Mouse (Mus musculus): ENCODE results near the gene Ifnl2. TPM values are rescaled to one million over a fixed set of nuclear protein-coding genes. Genes with fewer than 3 reads are reported as not detected.
A peak's percentile ranks its signal among the peaks of the same experiment; 100 is the strongest.

Ifnl2 gene
- total and polyA plus RNA-seq, 2 experiments from 2014 or later: not detected

DNA sequence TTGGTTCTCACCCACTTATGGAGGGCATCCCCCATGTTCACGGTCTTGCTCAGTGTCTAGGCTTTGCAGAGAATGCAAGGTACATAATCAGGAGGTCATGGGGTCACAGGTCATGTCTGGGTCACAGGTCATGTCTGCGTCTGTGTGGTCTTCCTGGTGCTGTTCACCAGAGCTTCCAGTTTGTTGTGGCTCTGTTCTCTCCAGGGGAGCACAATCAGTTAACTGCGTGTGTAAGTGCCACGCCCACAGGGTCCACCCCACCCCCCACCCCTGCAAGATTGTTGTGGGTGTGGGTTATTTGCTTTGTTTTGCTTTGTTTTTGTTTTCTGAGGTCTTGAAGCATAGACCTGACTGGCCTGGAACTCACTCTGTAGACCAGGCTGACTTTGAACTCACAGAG lies 26.1 kb downstream of the Ifnl2 start:
- H3K9me3 ChIP-seq (ENCODE audit: low read length): no peaks in the 10 kb centered on the region
- H3K4me2 ChIP-seq (ENCODE audit: low read depth, low read length, poor library complexity, severe bottlenecking): no peak overlapping the region
- 45% methylated on average over 4 of the region's 4 CpGs for WGBS
- H3K9ac ChIP-seq (replicated peaks; ENCODE audit: low read length, poor library complexity, severe bottlenecking): no peak overlapping the region
- no peak overlapping the region for H3K27ac ChIP-seq (ENCODE audit: low read depth, low read length)
- DNase-seq (ENCODE audit: low spot score) (no peak), ATAC-seq (ENCODE audit: low FRiP score) (no peak)
- no peaks in the 10 kb centered on the region for H3K4me1 ChIP-seq (ENCODE audit: insufficient read depth, low read length)
- H3K4me3 ChIP-seq (ENCODE audit: low read depth, low read length): no peak overlapping the region
- TF ChIP-seq CTCF (IDR thresholded peaks at IDR 0.05): no peak
- H3K27me3 ChIP-seq (ENCODE audit: insufficient read depth, low read length): 0 out of 2 replicates have a peak, but pooled peaks cover 6% of the 10 kb centered on the region
- no peaks in the 10 kb centered on the region for H3K36me3 ChIP-seq (ENCODE audit: insufficient read depth, low read length)

- TF ChIP-seq CTCF (IDR thresholded peaks at IDR 0.05): no peak
- no peak overlapping the region for H3K4me3 ChIP-seq (ENCODE audit: low read depth, low read length)
- no peaks in the 10 kb centered on the region for H3K4me1 ChIP-seq (ENCODE audit: insufficient read depth, low read length)
- H3K36me3 ChIP-seq (ENCODE audit: insufficient read depth, low read length): no peaks in the 10 kb centered on the region
- ATAC-seq (ENCODE audit: low FRiP score): no peak
- H3K27ac ChIP-seq (ENCODE audit: low read depth, low read length): no peak overlapping the region
- no peak overlapping the region for H3K9ac ChIP-seq (replicated peaks; ENCODE audit: low read length, poor library complexity, severe bottlenecking)
- H3K27me3 ChIP-seq (ENCODE audit: insufficient read depth, low read length): 0 out of 2 replicates have a peak, but pooled peaks cover 4% of the 10 kb centered on the region
- H3K9me3 ChIP-seq (ENCODE audit: low read length): no peaks in the 10 kb centered on the region
- no peak for DNase-seq (ENCODE audit: low spot score)
- H3K4me2 ChIP-seq (ENCODE audit: low read depth, low read length, poor library complexity, severe bottlenecking): no peak overlapping the region
- WGBS: 88% methylated on average over 11 of the region's 11 CpGs
Observed at GRCm38 (mm10) chr7:28482854-28483253, 27.4 kb downstream of the Ifnl2 start.

GRCm38 (mm10) chr7:28478854-28479253 lies 31.4 kb downstream of the Ifnl2 start:
- DNase-seq (ENCODE audit: low spot score) (no peak), ATAC-seq (ENCODE audit: low FRiP score) (no peak)
- no peak overlapping the region for H3K27ac ChIP-seq (ENCODE audit: low read depth, low read length)
- H3K36me3 ChIP-seq (ENCODE audit: insufficient read depth, low read length): no peaks in the 10 kb centered on the region
- no peak overlapping the region for H3K4me2 ChIP-seq (ENCODE audit: low read depth, low read length, poor library complexity, severe bottlenecking)
- H3K9ac ChIP-seq (replicated peaks; ENCODE audit: low read length, poor library complexity, severe bottlenecking): no peak overlapping the region
- H3K9me3 ChIP-seq (ENCODE audit: low read length): no peaks in the 10 kb centered on the region
- H3K4me3 ChIP-seq (ENCODE audit: low read depth, low read length): no peak overlapping the region
- no peaks in the 10 kb centered on the region for H3K4me1 ChIP-seq (ENCODE audit: insufficient read depth, low read length)
- 6% methylated on average over 8 of the region's 8 CpGs for WGBS
- no peak for TF ChIP-seq CTCF (IDR thresholded peaks at IDR 0.05)
- H3K27me3 ChIP-seq (ENCODE audit: insufficient read depth, low read length): no peaks in the 10 kb centered on the region

- H3K9ac ChIP-seq (replicated peaks; ENCODE audit: low read length, poor library complexity, severe bottlenecking): no peak overlapping the region
- H3K4me2 ChIP-seq (ENCODE audit: low read depth, low read length, poor library complexity, severe bottlenecking): no peak overlapping the region
- DNase-seq (ENCODE audit: low spot score) (no peak), ATAC-seq (ENCODE audit: low FRiP score) (no peak)
- no peak overlapping the region for H3K4me3 ChIP-seq (ENCODE audit: low read depth, low read length)
- WGBS: 88% methylated on average over 5 of the region's 5 CpGs
- no peaks in the 10 kb centered on the region for H3K27me3 ChIP-seq (ENCODE audit: insufficient read depth, low read length)
- TF ChIP-seq CTCF (IDR thresholded peaks at IDR 0.05): no peak
- no peaks in the 10 kb centered on the region for H3K9me3 ChIP-seq (ENCODE audit: low read length)
- no peak overlapping the region for H3K27ac ChIP-seq (ENCODE audit: low read depth, low read length)
- no peaks in the 10 kb centered on the region for H3K36me3 ChIP-seq (ENCODE audit: insufficient read depth, low read length)
- no peaks in the 10 kb centered on the region for H3K4me1 ChIP-seq (ENCODE audit: insufficient read depth, low read length)
Observed at GRCm38 (mm10) chr7:28477363-28477762, 32.9 kb downstream of the Ifnl2 start.

DNA sequence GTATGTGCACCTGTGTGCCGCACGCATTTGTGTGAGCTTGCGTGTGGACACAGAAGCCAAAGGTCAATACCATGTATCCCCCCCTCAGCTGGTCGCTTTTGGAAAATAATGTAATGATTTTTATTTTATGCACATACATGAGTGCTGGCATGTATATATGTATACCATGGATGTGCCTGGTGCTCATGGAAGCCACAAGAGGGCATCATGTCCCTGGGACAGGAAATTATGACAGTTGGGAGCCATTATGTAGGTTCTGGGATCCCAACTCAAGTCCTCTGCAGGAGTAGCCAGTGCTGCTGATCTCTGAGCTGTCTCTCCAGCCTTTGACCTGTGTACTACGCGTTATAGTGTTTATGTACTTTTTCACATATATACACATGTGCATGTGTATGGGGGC lies 34.1 kb downstream of the Ifnl2 start:
- no peak overlapping the region for H3K4me3 ChIP-seq (ENCODE audit: low read depth, low read length)
- no peak overlapping the region for H3K4me2 ChIP-seq (ENCODE audit: low read depth, low read length, poor library complexity, severe bottlenecking)
- DNase-seq (ENCODE audit: low spot score): no peak
- H3K36me3 ChIP-seq (ENCODE audit: insufficient read depth, low read length): no peaks in the 10 kb centered on the region
- 87% methylated on average over 6 of the region's 6 CpGs for WGBS
- H3K9me3 ChIP-seq (ENCODE audit: low read length): no peaks in the 10 kb centered on the region
- TF ChIP-seq CTCF (IDR thresholded peaks at IDR 0.05): peak; percentile 38
- no peak for ATAC-seq (ENCODE audit: low FRiP score)
- no peaks in the 10 kb centered on the region for H3K4me1 ChIP-seq (ENCODE audit: insufficient read depth, low read length)
- H3K27ac ChIP-seq (ENCODE audit: low read depth, low read length): no peak overlapping the region
- H3K9ac ChIP-seq (replicated peaks; ENCODE audit: low read length, poor library complexity, severe bottlenecking): no peak overlapping the region
- no peaks in the 10 kb centered on the region for H3K27me3 ChIP-seq (ENCODE audit: insufficient read depth, low read length)

DNA sequence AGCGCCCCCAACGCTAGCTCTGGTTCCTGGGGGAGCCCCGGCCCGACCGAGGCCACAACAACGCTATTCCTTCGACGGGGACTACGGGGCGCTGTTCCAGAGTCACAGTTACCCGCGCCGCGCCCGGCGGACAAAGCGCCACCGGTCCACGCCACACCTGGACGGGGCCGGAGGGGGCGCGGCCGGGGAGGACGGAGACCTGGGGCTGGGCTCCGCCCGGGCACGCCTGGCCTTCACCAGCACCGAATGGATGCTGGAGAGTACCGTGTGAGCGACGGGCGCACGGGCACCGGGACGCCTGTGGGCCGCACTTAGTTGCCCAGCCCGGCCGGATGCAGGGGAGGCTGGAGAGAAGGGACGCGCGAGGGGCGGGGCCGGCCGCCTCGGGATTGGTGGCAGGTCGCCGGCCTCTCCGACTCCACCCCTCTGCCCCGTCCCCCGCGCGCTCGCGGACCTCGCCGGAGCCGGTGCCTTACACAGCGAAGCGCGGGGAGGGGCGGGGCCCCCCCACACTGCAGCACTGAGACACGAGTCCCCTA lies 43.0 kb downstream of the Ifnl2 start:
- Histone ChIP-seq H3K27ac (ENCODE audit: low read depth, low read length) (no peak overlapping the region), H3K9ac (replicated peaks; ENCODE audit: low read length, poor library complexity, severe bottlenecking) (peak overlapping the region; percentile 24; the same call in 1 of the 2 replicates), H3K4me1 (ENCODE audit: insufficient read depth, low read length) (no peaks in the 10 kb centered on the region), H3K27me3 (ENCODE audit: insufficient read depth, low read length) (no peaks in the 10 kb centered on the region), H3K36me3 (ENCODE audit: insufficient read depth, low read length) (peaks cover 18% of the 10 kb centered on the region), H3K4me3 (ENCODE audit: low read depth, low read length) (peak overlapping the region; percentile 18), H3K4me2 (ENCODE audit: low read depth, low read length, poor library complexity, severe bottlenecking) (peak overlapping the region; percentile 43), H3K9me3 (ENCODE audit: low read length) (no peaks in the 10 kb centered on the region)
- 9% methylated on average over 63 of the region's 63 CpGs for WGBS
- ATAC-seq (ENCODE audit: low FRiP score) (peak; percentile 11; the same call in 1 of the 2 replicates), DNase-seq (ENCODE audit: low spot score) (peak; percentile 9)
- TF ChIP-seq CTCF (IDR thresholded peaks at IDR 0.05): 0 out of 2 replicates have a peak, but pooled peaks have one; percentile 4
